Mouse (Mus musculus) neural tube, embryonic 13.5 days (tissue): ENCODE results near the gene Mc3r. TPM values are rescaled to one million over a fixed set of nuclear protein-coding genes. Genes with fewer than 3 reads are reported as not detected.

ENCODE experiments used
- ATAC-seq: fragments of 200-750 bp; cut with Nextera tagmentation; 2 replicates; pipeline ENCODE4 v1.8.0; 2017; ENCODE audit warnings: low read depth, mild to moderate bottlenecking, moderate TSS enrichment, moderate library complexity
- H3K27ac ChIP-seq: fragments of 300-500 bp; sonication (generic); replicated peaks from 2 replicates; pipeline ENCODE4 v1.5.1; 2015; ENCODE audit warnings: moderate library complexity, mild to moderate bottlenecking, inconsistent platforms
- H3K27me3 ChIP-seq: fragments of 300-500 bp; sonication (generic); 2 replicates; pipeline ENCODE4 v1.6.1; 2015; ENCODE audit warnings: mild to moderate bottlenecking, inconsistent platforms
- H3K36me3 ChIP-seq: fragments of 300-500 bp; sonication (generic); 2 replicates; pipeline ENCODE4 v1.6.1; 2015; ENCODE audit warnings: mild to moderate bottlenecking, inconsistent platforms
- H3K4me1 ChIP-seq: fragments of 300-500 bp; sonication (generic); replicated peaks from 2 replicates; pipeline ENCODE4 v1.6.1; 2015; ENCODE audit warnings: inconsistent platforms
- H3K4me2 ChIP-seq: fragments of 300-500 bp; sonication (generic); 2 replicates; pipeline ENCODE4 v1.6.1; 2015; ENCODE audit warnings: inconsistent platforms, mild to moderate bottlenecking, moderate library complexity
- H3K4me3 ChIP-seq: fragments of 300-500 bp; sonication (generic); 2 replicates; pipeline ENCODE4 v1.5.1; 2015; ENCODE audit warnings: mild to moderate bottlenecking, inconsistent platforms
- H3K9ac ChIP-seq: fragments of 300-500 bp; sonication (generic); 2 replicates; pipeline ENCODE4 v1.6.1; 2015; ENCODE audit warnings: moderate library complexity, mild to moderate bottlenecking, inconsistent platforms
- H3K9me3 ChIP-seq: fragments of 300-500 bp; sonication (generic); 2 replicates; pipeline ENCODE4 v1.6.1; 2016; ENCODE audit warnings: inconsistent platforms
- WGBS: fragments of 180-500 bp; shearing (Covaris S2); methylation state at CpG from one replicate; pipeline ENCODE4 v1.1.7; 2015; 5-methylcytosine and 5-hydroxymethylcytosine counted together
- polyA plus RNA-seq: library from polyadenylated mRNA; unstranded; fragments of >200 nt; fragmentation: Nextera tagmentation; extraction: Ambion mirVana; gene quantifications from 2 replicates; pipeline ENCODE4 v1.2.1, GENCODE M21; 2015

Mc3r gene
- polyA plus RNA-seq, 1 experiment from 2014 or later, result 0.21 TPM

- WGBS, result 88% methylated on average over 5 of the region's 5 CpGs
- Histone ChIP-seq H3K9ac (no peak overlapping the region), H3K4me1 (no peaks in the 10 kb centered on the region; the same call in 1 of the 2 replicates), H3K4me3 (no peak overlapping the region), H3K27me3 (no peaks in the 10 kb centered on the region), H3K9me3 (peaks cover 5% of the 10 kb centered on the region; the same call in 1 of the 2 replicates), H3K4me2 (no peak overlapping the region), H3K36me3 (no peaks in the 10 kb centered on the region), H3K27ac (no peak overlapping the region)
- no peak for ATAC-seq
These were observed 8.7 kb downstream of the Mc3r start for GRCm38 (mm10) chr2:172256956-172257355.

GRCm38 (mm10) chr2:172257471-172258065 lies 9.3 kb downstream of the Mc3r start:
- WGBS, result 39% methylated on average over 12 of the region's 12 CpGs
- Histone ChIP-seq H3K9ac (no peak overlapping the region), H3K27me3 (no peaks in the 10 kb centered on the region), H3K4me3 (no peak overlapping the region), H3K4me2 (no peak overlapping the region), H3K36me3 (no peaks in the 10 kb centered on the region), H3K27ac (no peak overlapping the region), H3K4me1 (no peaks in the 10 kb centered on the region; the same call in 1 of the 2 replicates), H3K9me3 (peaks cover 5% of the 10 kb centered on the region; the same call in 1 of the 2 replicates)
- ATAC-seq, result no peak

GRCm38 (mm10) chr2:172260064-172260463 lies 11.8 kb downstream of the Mc3r start:
- Histone ChIP-seq H3K9ac (no peak overlapping the region), H3K4me3 (no peak overlapping the region), H3K27me3 (no peaks in the 10 kb centered on the region), H3K27ac (no peak overlapping the region), H3K4me2 (no peak overlapping the region), H3K36me3 (no peaks in the 10 kb centered on the region), H3K4me1 (no peaks in the 10 kb centered on the region; the same call in 1 of the 2 replicates), H3K9me3 (peaks cover 5% of the 10 kb centered on the region; the same call in 1 of the 2 replicates)
- WGBS, result 76% methylated on average over 5 of the region's 5 CpGs
- no peak for ATAC-seq

GRCm38 (mm10) chr2:172261441-172261840 lies 13.1 kb downstream of the Mc3r start:
- Histone ChIP-seq H3K27me3 (no peaks in the 10 kb centered on the region), H3K36me3 (no peaks in the 10 kb centered on the region), H3K4me3 (no peak overlapping the region), H3K27ac (no peak overlapping the region), H3K9ac (no peak overlapping the region), H3K4me1 (peaks cover 4% of the 10 kb centered on the region), H3K9me3 (peaks cover 5% of the 10 kb centered on the region; the same call in 1 of the 2 replicates), H3K4me2 (no peak overlapping the region)
- 74% methylated on average over 4 of the region's 4 CpGs for WGBS
- no peak for ATAC-seq

- H3K4me2 ChIP-seq, result no peak overlapping the region
- H3K4me1 ChIP-seq, result peaks cover 4% of the 10 kb centered on the region; the same call in 1 of the 2 replicates
- no peak overlapping the region for H3K27ac ChIP-seq
- H3K9ac ChIP-seq, result no peak overlapping the region
- H3K36me3 ChIP-seq, result no peaks in the 10 kb centered on the region
- WGBS, result 93% methylated on average over 6 of the region's 6 CpGs
- H3K9me3 ChIP-seq, result peaks cover 5% of the 10 kb centered on the region; the same call in 1 of the 2 replicates
- ATAC-seq, result no peak
- H3K27me3 ChIP-seq, result no peaks in the 10 kb centered on the region
- H3K4me3 ChIP-seq, result no peak overlapping the region
These were observed 14.9 kb downstream of the Mc3r start for GRCm38 (mm10) chr2:172263216-172263615.

- 70% methylated on average over 11 of the region's 11 CpGs for WGBS
- Histone ChIP-seq H3K27ac (peak overlapping the region; percentile 90), H3K36me3 (no peaks in the 10 kb centered on the region), H3K9ac (no peak overlapping the region), H3K4me3 (no peak overlapping the region), H3K27me3 (no peaks in the 10 kb centered on the region), H3K4me2 (peak overlapping the region; percentile 32), H3K9me3 (no peaks in the 10 kb centered on the region), H3K4me1 (peaks cover 30% of the 10 kb centered on the region)
- peak; percentile 82 for ATAC-seq
These were observed 21.6 kb downstream of the Mc3r start for GRCm38 (mm10) chr2:172269907-172270306.

- H3K4me3 ChIP-seq, result no peak overlapping the region
- no peaks in the 10 kb centered on the region for H3K36me3 ChIP-seq
- H3K9ac ChIP-seq, result peak overlapping the region; percentile 51
- no peaks in the 10 kb centered on the region for H3K27me3 ChIP-seq
- H3K9me3 ChIP-seq, result no peaks in the 10 kb centered on the region
- ATAC-seq, result peak; percentile 66
- peak overlapping the region; percentile 32 for H3K4me2 ChIP-seq
- H3K4me1 ChIP-seq, result peaks cover 30% of the 10 kb centered on the region
- H3K27ac ChIP-seq, result peak overlapping the region; percentile 90
- 18% methylated on average over 9 of the region's 9 CpGs for WGBS
These were observed 22.2 kb downstream of the Mc3r start for GRCm38 (mm10) chr2:172270485-172270944.

GRCm38 (mm10) chr2:172270974-172271697 lies 22.8 kb downstream of the Mc3r start:
- H3K36me3 ChIP-seq, result no peaks in the 10 kb centered on the region
- no peak overlapping the region for H3K4me2 ChIP-seq
- ATAC-seq, result 0 out of 2 replicates have a peak, but pooled peaks have one; percentile 20
- WGBS, result 57% methylated on average over 12 of the region's 12 CpGs
- H3K9ac ChIP-seq, result peak overlapping the region; percentile 51
- H3K9me3 ChIP-seq, result no peaks in the 10 kb centered on the region
- H3K4me1 ChIP-seq, result peaks cover 28% of the 10 kb centered on the region
- no peak overlapping the region for H3K4me3 ChIP-seq
- H3K27me3 ChIP-seq, result no peaks in the 10 kb centered on the region
- peak overlapping the region; percentile 90 for H3K27ac ChIP-seq

GRCm38 (mm10) chr2:172274662-172275061 lies 26.4 kb downstream of the Mc3r start:
- Histone ChIP-seq H3K27me3 (no peaks in the 10 kb centered on the region), H3K27ac (no peak overlapping the region), H3K9me3 (no peaks in the 10 kb centered on the region), H3K4me2 (no peak overlapping the region), H3K36me3 (no peaks in the 10 kb centered on the region), H3K4me3 (no peak overlapping the region), H3K9ac (no peak overlapping the region), H3K4me1 (peaks cover 22% of the 10 kb centered on the region)
- ATAC-seq, result no peak
- 83% methylated on average over 8 of the region's 8 CpGs for WGBS

- H3K27me3 ChIP-seq, result no peaks in the 10 kb centered on the region
- no peak overlapping the region for H3K9ac ChIP-seq
- H3K4me2 ChIP-seq, result no peak overlapping the region
- 68% methylated on average over 5 of the region's 5 CpGs for WGBS
- H3K36me3 ChIP-seq, result no peaks in the 10 kb centered on the region
- no peaks in the 10 kb centered on the region for H3K9me3 ChIP-seq
- no peak overlapping the region for H3K27ac ChIP-seq
- no peak for ATAC-seq
- H3K4me3 ChIP-seq, result no peak overlapping the region
- peaks cover 7% of the 10 kb centered on the region for H3K4me1 ChIP-seq
These were observed 27.9 kb downstream of the Mc3r start for GRCm38 (mm10) chr2:172276155-172276554.

- Histone ChIP-seq H3K27me3 (no peaks in the 10 kb centered on the region), H3K36me3 (no peaks in the 10 kb centered on the region), H3K4me3 (no peak overlapping the region), H3K27ac (no peak overlapping the region), H3K4me1 (peaks cover 16% of the 10 kb centered on the region), H3K9me3 (no peaks in the 10 kb centered on the region), H3K9ac (no peak overlapping the region), H3K4me2 (no peak overlapping the region)
- ATAC-seq, result no peak
- 84% methylated on average over 3 of the region's 3 CpGs for WGBS
These were observed 30.7 kb downstream of the Mc3r start for GRCm38 (mm10) chr2:172278979-172279378.

- Histone ChIP-seq H3K4me1 (peaks cover 16% of the 10 kb centered on the region), H3K4me2 (0 out of 2 replicates have a peak overlapping the region, but pooled peaks have one; percentile 9), H3K4me3 (no peak overlapping the region), H3K9ac (peak overlapping the region; percentile 45; the same call in 1 of the 2 replicates), H3K36me3 (no peaks in the 10 kb centered on the region), H3K27me3 (no peaks in the 10 kb centered on the region), H3K27ac (peak overlapping the region; percentile 71), H3K9me3 (no peaks in the 10 kb centered on the region)
- 35% methylated on average over 19 of the region's 19 CpGs for WGBS
- peak; percentile 66 for ATAC-seq
These were observed 33.9 kb downstream of the Mc3r start for GRCm38 (mm10) chr2:172282071-172282710.
